Mouse (Mus musculus): ENCODE data around the gene Bbx. TPM values are rescaled to one million over a fixed set of nuclear protein-coding genes. Genes with fewer than 3 reads are reported as not detected.

The Bbx gene
- total and polyA plus RNA-seq, 3 experiments, result 6.5 to 36.0 (median 9.2) TPM

DNA sequence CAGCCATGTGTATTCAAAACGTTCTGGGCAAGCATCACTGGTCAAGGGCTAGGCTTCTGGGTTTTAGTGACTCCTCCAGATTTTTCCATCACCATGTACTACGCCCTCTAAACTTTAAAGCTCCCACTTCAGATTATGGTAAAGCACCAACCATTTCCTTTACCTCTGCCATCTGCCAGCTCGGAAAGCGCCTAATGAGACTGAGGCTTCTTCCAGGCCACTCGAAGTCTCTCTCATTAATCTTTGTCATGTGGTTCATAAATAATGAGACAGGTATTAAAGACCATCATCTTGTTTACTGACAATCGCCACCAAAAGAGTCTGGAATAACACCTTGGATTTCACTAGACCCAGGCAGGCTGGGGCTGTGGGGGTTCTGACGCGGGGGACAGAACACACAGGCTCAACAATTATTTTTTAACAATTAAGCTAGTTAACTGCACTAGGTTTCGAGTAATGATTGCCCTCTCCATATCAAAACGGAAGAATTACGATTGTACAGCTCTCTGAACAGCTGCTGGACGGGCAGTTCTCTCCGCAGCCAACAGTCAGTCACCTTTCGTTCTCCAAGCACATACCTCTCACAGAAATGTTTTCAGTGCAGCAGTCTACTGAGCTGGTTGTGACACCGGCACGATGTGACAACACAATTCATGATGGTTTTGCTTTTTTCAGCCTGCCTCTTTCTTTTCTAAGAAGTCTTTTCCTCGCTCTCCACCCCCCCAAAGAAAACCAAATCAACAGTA lies 68.6 kb downstream of the Bbx start:
- no peak for DNase-seq (ENCODE audit: low read depth, low spot score)
- peaks cover 0 to 5% of the 10 kb centered on the region in 2 experiments; a peak in 2 of 4 replicates for H3K4me1 ChIP-seq (ENCODE audit: control insufficient read depth in 1 of 2, insufficient read depth in 2 of 2, low read length in 2 of 2)

DNA sequence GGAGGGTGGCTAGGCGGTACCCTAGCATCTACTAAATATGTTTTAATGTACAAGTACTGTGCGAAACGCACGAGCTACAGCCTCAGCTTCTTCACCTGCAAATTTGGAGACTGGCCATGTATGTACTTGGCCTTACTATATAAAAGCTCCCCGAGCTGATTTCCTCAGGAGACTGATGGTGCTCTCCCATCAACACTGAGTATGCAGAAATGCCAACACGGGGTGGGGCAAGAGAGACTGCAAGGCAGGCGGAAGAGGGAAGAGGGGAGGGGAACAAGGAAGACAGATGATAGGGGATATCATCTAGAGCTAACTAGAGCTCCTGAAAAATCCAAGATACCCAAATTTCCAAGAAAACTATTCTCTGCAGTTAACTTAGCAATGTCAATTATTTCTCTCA lies 71.6 kb downstream of the Bbx start:
- H3K9me3 ChIP-seq (replicated peaks; ENCODE audit: insufficient read depth, low read length), result no peaks in the 10 kb centered on the region
- H3K4me1 ChIP-seq (ENCODE audit: control insufficient read depth in 1 of 2, insufficient read depth in 2 of 2, low read length in 2 of 2), result no peaks in the 10 kb centered on the region
- no peak overlapping the region for H3K4me3 ChIP-seq (ENCODE audit: control insufficient read depth in 1 of 2, insufficient read depth in 1 of 2, low read depth in 2 of 2, low read length in 2 of 2)
- TF ChIP-seq TCF12 (IDR thresholded peaks at IDR 0.05; ENCODE audit: low read depth, low read length) (no peak), NELFE (IDR thresholded peaks at IDR 0.05; ENCODE audit: low read depth, low read length) (no peak), TBP (IDR thresholded peaks at IDR 0.05; ENCODE audit: low read depth, low read length) (no peak)
- no peaks in the 10 kb centered on the region for H3K79me2 ChIP-seq (ENCODE audit: control insufficient read depth, insufficient read depth, low read length, poor library complexity)
- H3K9ac ChIP-seq (ENCODE audit: control insufficient read depth, low read depth, low read length, poor library complexity, severe bottlenecking), result no peak overlapping the region
- DNase-seq (ENCODE audit: low read depth, low spot score), result no peak
- no peaks in the 10 kb centered on the region for H3K36me3 ChIP-seq (ENCODE audit: control insufficient read depth in 1 of 2, insufficient read depth in 2 of 2, low read length in 2 of 2)
- H3K27ac ChIP-seq (ENCODE audit: control insufficient read depth, low read depth, low read length), result no peak overlapping the region
- no peaks in the 10 kb centered on the region for H3K27me3 ChIP-seq (ENCODE audit: control insufficient read depth in 1 of 2, insufficient read depth in 2 of 2, low read length in 2 of 2)

More for the DNA sequence above, 68.6 kb downstream of the Bbx start:
- no peaks in the 10 kb centered on the region for H3K27me3 ChIP-seq (ENCODE audit: control insufficient read depth in 1 of 2, insufficient read depth in 2 of 2, low read length in 2 of 2)
- H3K9me3 ChIP-seq (replicated peaks; ENCODE audit: insufficient read depth, low read length), result no peaks in the 10 kb centered on the region
- H3K27ac ChIP-seq (ENCODE audit: control insufficient read depth, low read depth, low read length), result no peak overlapping the region
- no peak overlapping the region for H3K9ac ChIP-seq (ENCODE audit: control insufficient read depth, low read depth, low read length, poor library complexity, severe bottlenecking)
- H3K36me3 ChIP-seq (ENCODE audit: control insufficient read depth in 1 of 2, insufficient read depth in 2 of 2, low read length in 2 of 2), result peaks cover 0 to 9% of the 10 kb centered on the region in 2 experiments; a peak in 2 of 4 replicates
- no peaks in the 10 kb centered on the region for H3K79me2 ChIP-seq (ENCODE audit: control insufficient read depth, insufficient read depth, low read length, poor library complexity)
- TF ChIP-seq ZC3H11A (IDR thresholded peaks at IDR 0.05; ENCODE audit: low read depth, low read length) (no peak), TAL1 (IDR thresholded peaks at IDR 0.05; ENCODE audit: low read length) (no peak), RCOR1 (IDR thresholded peaks at IDR 0.05; ENCODE audit: low read depth, low read length) (no peak), USF1 (IDR thresholded peaks at IDR 0.05; ENCODE audit: low read depth, low read length) (no peak), ETS1 (IDR thresholded peaks at IDR 0.05; ENCODE audit: low read depth, low read length) (no peak), MAX (IDR thresholded peaks at IDR 0.05; ENCODE audit: low read length) (no peak), BHLHE40 (IDR thresholded peaks at IDR 0.05; ENCODE audit: borderline replicate concordance, low read depth, low read length) (no peak), TBP (IDR thresholded peaks at IDR 0.05; ENCODE audit: low read depth, low read length) (no peak), GABPA (IDR thresholded peaks at IDR 0.05; ENCODE audit: low read depth, low read length) (no peak), POLR2AphosphoS2 (IDR thresholded peaks at IDR 0.05; ENCODE audit: low read length) (no peak), NELFE (IDR thresholded peaks at IDR 0.05; ENCODE audit: low read depth, low read length) (no peak), MAFK (IDR thresholded peaks at IDR 0.05; ENCODE audit: borderline replicate concordance, low read depth, low read length) (no peak), TCF12 (IDR thresholded peaks at IDR 0.05; ENCODE audit: low read depth, low read length) (no peak)
- no peak overlapping the region for H3K4me3 ChIP-seq (ENCODE audit: control insufficient read depth in 1 of 2, insufficient read depth in 1 of 2, low read depth in 2 of 2, low read length in 2 of 2)

DNA sequence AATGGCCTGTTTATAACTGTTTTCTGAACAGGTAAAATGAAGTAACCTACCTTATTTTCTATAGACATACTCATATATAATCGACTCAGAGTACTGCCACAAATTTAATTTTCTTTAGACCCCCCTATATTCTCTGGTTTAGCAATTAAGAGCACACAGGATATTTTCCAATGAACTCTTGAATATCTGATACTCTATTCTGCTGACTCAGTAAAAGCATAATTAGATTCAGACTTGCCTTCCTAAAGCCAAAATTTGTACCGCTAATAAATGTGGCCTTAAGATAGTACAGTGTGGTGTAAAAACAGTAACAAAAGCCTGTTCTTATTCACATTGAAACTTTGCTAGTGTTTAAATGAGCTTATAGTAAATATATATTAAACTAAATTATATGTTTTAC lies 102.5 kb downstream of the Bbx start:
- no peak for TF ChIP-seq ELF1 (IDR thresholded peaks at IDR 0.05; ENCODE audit: low read depth, low read length)
- no peak for TF ChIP-seq POLR2AphosphoS2 (IDR thresholded peaks at IDR 0.05; ENCODE audit: low read length)
- peak; percentile 27; the same call in 1 of the 2 replicates for TF ChIP-seq MAFK (IDR thresholded peaks at IDR 0.05; ENCODE audit: borderline replicate concordance, low read depth, low read length)
- H3K27ac ChIP-seq (ENCODE audit: control insufficient read depth, low read depth, low read length), result no peak overlapping the region
- H3K4me1 ChIP-seq (ENCODE audit: control insufficient read depth in 1 of 2, insufficient read depth in 2 of 2, low read length in 2 of 2), result peaks cover 0 to 4% of the 10 kb centered on the region in 2 experiments; a peak in 2 of 4 replicates
- no peak overlapping the region for H3K9ac ChIP-seq (ENCODE audit: control insufficient read depth, low read depth, low read length, poor library complexity, severe bottlenecking)
- no peaks in the 10 kb centered on the region for H3K27me3 ChIP-seq (ENCODE audit: control insufficient read depth in 1 of 2, insufficient read depth in 2 of 2, low read length in 2 of 2)
- peaks cover 2% of the 10 kb centered on the region in 2 experiments; a peak in 2 of 4 replicates for H3K36me3 ChIP-seq (ENCODE audit: control insufficient read depth in 1 of 2, insufficient read depth in 2 of 2, low read length in 2 of 2)
- no peaks in the 10 kb centered on the region for H3K79me2 ChIP-seq (ENCODE audit: control insufficient read depth, insufficient read depth, low read length, poor library complexity)
- no peaks in the 10 kb centered on the region for H3K9me3 ChIP-seq (replicated peaks; ENCODE audit: insufficient read depth, low read length)
- no peak for DNase-seq (ENCODE audit: low read depth, low spot score)
- H3K4me3 ChIP-seq (ENCODE audit: control insufficient read depth in 1 of 2, insufficient read depth in 1 of 2, low read depth in 2 of 2, low read length in 2 of 2), result no peak overlapping the region

Data from MEL (cell line).